Mouse (Mus musculus) ZHBTc4 (cell line): Measurements from ENCODE around the gene Snx1.

Experiments
- DNase-seq: peaks from one replicate; pipeline ENCODE4 v3.0.0-alpha.2; 2011; ENCODE audit warnings: low read depth, low spot score

Snx1 gene

GRCm38 (mm10) chr9:66051493-66051892, 74.9 kb downstream of the Snx1 start:
- no peak for DNase-seq

GRCm38 (mm10) chr9:66049931-66050601, 76.3 kb downstream of the Snx1 start:
- DNase-seq = no peak

- DNase-seq = no peak
Measured at GRCm38 (mm10) chr9:66043241-66043640, 83.1 kb downstream of the Snx1 start.

GRCm38 (mm10) chr9:66042331-66042730, 84.1 kb downstream of the Snx1 start:
- no peak for DNase-seq

- DNase-seq = no peak
Measured at GRCm38 (mm10) chr9:66040801-66041200, 85.6 kb downstream of the Snx1 start.

- no peak for DNase-seq
Measured at GRCm38 (mm10) chr9:66039290-66039689, 87.1 kb downstream of the Snx1 start.

- no peak for DNase-seq
Measured at GRCm38 (mm10) chr9:66038581-66038980, 87.8 kb downstream of the Snx1 start.
